Mouse (Mus musculus) urinary bladder, adult 18-20 months (tissue): ENCODE measurements at regions not wholly inside any gene's neighbourhood (a gene's known extent, or its start where the extent isn't known, plus 50 kb on each side); places are given as distances from the start of the nearest gene placed in this dataset.
A peak's percentile ranks its signal among the peaks of the same experiment; 100 is the strongest.

ENCODE experiments used
- DNase-seq, 2 experiments: peaks; one replicate each; pipeline ENCODE4 v3.0.0; 2022; ENCODE audit warnings: low spot score in 2 of 2, mixed read lengths in 2 of 2

DNA sequence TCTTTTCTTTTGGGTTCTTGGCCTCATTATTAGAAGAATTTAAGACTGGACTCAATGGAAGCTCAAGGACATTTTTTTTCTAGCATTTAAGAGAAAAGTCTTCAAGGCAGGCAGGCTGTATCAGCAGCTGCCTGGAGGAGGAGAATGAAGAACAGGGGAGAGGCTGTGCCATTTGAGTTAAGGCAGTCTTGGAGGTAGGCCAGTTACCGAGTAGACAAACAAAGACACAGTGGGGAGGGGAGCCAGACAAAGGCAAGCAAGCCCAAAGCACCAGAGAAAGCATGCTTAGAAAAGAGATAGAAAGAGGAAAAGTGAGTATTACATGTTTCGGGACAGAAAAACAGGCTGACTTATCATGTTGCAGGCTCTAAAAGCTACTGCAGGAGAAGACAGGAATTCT is 392.0 kb downstream of the Igsf11 start:
- DNase-seq = no peak

DNA sequence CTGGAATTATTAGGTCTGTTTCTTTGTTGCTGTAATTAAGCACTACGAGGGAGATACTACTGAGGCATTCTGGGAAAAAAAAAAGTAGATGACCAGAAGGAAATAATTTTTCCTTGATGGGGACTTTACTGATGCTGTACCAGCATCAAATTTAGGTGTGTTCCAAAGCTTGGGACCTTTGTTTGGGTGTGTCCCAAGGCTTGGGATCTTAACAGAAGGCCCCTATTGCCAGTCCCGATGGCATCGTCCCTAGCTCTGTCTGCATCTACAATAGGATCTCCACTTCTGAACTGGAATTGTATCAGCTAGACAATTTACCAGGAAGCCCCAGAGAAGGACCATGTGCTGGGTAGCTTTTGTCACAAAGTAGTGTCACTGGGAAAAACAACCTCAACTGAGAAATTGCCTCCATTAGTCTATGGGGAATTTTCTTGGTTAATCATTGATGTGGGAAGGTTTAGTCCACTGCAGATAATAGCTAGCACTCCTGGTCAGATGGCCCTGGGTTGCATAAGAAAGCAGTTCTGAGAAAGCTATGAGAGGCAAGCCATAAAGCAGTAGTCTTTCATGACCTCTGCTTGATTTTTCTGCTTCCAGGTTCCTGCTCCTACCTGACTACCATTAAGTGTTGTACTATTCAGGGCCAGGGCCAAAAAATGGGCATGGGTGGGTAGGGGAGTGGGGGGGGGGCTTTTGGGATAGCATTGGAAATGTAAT is 392.7 kb downstream of the Igsf11 start:
- no peak for DNase-seq

DNA sequence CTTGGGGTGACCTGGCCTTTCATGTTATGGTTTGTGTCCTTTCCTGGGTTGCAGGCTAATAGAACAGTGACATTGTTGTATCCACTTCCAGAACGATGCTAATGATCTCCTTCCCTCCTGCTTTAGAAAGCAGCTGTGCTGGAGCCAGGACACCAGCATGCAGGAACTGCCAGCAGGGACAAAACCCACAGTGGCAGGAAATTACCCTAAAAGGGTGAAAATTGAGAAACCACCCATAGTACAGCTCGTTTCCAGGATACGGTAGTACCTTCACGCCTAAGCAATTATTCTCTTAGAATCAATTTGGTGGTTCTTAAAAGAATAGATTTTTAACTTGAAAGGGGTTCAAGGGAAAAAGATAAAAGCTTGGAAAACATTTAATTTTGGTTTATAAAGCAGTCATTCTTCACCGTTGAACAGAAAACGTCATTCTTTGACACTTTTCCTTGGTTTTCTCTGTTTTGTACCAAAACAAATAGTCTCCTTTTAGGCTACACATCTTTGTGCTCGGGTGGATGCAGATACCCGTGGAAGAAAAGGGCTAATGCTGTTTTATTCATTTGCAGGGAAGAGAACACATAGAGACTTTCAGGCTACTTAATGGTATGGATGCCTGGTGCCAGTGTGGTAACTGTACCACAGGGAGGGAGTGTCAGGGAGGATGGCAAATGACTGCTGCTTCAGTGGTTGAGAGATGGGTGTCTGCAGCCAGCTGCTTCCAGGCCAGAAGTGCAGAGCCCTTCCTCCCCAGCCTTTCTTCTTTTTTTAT is 394.5 kb downstream of the Igsf11 start:
- DNase-seq = no peak

DNA sequence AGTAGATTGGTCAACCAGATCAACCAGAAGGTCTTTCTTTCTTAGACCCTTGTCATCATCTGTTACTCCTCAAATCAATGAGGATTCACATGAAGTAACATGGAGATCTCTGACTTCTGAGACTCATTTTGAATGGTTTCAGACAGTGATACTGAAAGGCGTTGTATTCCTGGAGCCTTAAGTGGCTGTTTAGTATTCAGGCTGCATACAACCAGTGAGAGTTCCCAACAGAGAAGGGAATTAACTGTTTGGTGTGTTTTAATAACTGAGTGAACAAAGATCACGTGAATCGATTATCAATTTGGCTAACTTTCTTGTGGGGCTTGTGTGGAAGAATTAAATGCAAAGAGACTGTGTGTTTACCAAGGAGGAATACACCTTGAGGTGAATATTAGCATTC is 406.4 kb downstream of the Igsf11 start:
- no peak for DNase-seq

DNA sequence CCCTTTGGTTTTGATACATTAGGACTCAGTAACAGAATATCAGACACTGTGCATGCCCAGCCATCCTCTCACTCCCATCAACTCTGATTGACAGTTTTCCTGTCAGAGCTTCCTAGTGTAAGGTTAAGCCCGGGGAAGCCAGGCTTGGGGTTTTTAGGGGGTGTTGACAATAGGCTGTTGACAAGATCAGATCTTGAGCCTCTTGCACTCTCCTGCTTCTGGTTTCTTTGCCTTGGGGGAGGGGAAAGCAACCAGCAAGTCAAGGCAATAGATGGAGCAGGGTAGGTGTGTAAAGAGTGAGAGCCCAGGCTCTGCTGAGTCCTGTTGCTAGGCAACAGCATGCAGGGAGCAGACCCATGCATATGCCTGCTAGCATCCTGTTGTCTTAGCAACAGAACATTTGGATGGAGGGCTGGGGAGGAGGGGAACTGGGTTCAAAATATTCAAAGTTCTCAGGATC is 410.5 kb downstream of the Igsf11 start:
- no peak for DNase-seq

DNA sequence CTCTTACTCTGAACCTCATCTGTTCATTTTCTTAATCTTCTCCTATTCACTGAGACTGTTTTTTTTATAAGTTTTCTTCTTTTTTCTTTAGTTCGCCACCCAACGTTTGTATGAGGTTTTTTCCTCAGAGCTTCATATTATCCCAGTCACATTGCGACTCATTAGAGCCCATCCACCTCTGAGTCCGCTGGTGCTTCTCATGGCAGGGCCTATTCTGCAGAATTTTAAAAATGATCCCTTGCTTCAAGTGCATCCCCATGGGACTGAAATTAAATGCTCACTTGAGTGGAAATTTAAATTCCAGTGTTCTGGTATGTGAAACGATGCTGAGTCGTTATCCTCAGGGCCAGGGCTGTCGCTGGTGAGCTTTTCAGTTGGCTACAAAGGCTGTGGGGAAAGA is 410.9 kb downstream of the Igsf11 start:
- DNase-seq = no peak

DNA sequence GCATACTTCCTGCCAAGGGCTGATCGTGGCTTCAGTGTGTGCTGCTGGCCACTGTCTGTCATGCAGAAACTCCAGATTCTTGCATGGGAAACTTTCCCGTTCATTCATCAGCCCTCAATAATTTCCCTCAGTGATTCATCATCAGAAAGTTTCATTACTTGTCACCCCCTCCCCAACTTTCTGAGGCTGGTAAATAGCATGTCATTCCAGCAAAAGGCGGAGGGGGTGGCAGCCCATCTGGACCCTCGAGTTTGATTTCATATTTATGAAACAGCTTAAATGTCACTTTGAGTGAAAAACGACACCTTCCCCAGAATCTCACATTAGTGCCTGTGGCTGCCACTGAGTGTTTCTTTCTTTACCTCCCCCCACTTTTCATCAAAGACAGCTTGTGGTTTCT is 415.5 kb downstream of the Igsf11 start:
- no peak for DNase-seq

DNA sequence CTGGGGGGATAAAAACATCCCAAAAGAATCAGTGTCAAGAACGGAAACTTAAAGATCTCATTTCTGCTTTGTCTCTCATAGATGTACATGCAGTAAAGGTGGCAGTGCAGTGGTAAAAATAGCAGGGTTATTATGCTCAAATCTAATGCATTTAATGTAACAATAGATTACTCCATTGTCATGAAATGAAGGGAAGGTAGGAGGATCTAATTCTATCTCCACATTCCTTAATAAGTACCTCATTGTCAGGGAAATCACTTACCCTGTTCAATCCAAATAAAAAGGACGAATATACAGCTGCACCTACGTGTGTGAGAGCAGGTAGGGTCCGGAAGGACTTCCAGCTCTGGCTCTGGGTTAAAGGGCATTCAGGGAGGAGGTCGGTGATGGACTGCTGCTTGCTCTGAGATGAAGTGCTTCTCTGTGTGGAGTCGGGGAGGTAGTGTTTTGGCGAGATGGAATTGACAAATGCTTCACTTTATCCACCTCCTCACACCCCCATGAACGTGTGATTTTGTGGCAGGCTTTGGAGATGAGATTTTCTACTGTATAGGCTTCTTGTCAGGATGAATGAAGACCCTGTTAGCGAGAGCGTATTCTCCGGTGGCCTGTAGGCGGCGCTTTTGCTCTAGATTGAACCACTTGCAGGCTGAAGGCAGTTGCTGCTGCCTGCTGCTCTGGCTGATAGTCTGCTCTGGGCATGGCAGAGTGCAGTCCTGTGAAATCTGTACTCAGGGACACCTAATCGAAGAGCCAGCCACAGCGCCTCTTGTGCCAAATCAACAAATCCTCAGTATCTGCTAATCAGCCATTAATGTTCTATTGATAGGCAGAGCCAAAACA is 424.5 kb downstream of the Igsf11 start:
- DNase-seq = peak in 1 of 2 experiments; percentile 1

DNA sequence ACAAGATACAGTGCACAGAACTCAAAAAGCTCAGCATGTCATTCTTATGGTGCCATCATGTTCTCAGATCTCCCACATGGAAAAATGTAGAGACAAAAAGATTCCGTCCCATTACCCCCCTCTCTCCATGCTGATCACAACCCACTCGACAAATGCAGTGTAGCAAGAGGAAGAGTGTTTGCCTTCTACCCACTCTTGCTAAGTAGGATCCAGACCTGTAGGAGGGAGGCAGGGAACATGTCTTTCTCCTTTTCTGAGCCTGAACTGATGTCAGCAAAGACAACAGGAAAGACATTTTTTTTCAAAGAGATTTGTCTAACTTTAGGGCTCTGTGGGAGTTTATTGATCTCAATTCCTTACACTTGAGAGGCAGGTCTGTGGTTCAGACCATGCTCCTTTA is 433.2 kb downstream of the Igsf11 start:
- no peak for DNase-seq

DNA sequence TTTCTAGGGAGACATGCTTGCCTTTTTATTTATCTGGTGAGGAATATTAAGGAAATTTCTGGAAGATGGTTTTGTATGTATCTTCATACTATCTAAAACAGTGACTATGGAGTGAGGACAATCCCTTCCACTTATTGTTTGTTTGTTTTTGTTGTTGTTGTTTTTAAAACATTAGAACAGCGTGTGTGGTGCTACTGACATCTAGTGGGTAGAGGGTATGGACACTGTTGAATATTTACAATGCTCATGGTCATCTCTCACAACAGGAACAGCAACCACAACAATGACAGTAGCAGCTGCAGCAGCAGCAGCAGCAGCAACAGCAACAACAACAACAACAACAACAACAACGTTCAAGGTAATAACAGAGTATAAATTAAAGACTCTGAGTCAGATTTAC is 471.2 kb downstream of the Igsf11 start:
- DNase-seq = no peak

DNA sequence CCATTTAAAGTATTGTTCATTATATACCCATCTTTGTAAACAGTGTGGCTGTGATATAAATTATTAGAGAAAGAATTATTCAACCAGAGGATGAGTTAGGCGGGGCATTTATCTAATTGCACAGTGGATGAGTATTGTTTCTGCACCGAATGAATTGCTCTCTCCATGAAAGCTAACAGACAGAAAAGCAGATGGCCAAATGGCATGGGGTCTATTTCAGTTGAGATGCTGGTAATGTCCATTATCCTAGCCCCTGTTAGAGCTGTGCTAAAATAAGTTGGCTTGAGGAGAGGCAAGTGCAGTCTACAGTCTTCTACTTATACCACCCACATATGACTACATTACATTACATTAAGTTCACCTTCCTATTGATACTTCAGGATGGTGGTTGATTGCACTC is 475.8 kb downstream of the Igsf11 start:
- DNase-seq = no peak

DNA sequence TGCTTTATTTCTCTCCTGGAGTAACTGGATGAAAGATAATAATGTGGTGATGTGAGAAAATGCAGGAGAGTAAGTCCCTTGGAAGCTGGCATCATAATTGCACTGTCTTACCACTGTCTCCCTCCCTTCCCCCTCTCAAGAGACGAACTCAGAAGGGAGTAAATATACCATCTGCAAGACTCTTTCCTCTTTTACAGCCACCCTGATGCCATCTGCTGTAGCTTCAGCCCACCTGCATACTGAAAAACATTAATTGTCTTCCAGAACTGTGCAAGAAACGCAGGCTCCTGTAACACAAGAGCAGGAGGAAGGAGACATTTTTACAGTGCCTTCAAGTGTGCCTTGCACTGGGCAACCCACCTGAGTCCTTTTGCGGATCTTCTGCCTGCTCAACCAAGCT is 482.1 kb downstream of the Igsf11 start:
- DNase-seq = no peak

DNA sequence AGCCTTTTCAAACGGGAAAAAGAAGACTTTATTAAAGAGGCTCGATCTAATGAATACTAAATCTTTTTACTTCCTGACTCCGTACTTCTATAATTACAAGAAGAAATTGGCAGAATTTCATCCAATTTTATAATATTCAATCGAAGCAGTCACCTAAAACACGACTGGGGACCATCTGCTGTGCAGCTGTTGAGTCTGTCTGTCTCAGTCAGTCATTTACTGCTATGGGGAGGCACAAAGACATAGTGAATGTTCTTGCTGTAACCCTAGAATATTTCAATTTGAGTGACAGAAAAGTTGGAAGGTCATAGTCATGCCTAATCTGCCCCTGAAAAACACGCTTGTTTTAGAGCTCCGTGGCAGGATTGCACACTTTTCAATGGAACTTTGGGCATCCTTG is 487.5 kb downstream of the Igsf11 start:
- no peak for DNase-seq

DNA sequence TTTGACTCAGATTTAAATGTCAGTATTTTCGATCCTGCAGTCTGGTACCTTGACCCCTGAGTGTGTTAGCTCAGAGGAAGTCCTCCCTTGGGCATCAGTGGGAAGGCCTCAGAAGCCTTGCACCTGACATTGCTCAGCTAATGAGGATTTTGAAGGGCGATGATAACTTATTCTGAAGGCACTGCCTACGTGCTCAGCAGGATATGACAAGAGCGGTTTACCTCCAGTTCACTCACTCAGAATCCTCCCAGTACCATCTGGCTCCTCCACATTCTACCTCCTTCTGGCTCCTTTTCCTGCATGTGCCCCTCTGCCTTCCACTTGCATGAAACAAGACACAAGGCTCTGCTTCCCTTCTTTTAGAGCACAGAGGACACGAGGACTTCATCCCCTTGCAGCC is 497.5 kb downstream of the Igsf11 start:
- no peak for DNase-seq

DNA sequence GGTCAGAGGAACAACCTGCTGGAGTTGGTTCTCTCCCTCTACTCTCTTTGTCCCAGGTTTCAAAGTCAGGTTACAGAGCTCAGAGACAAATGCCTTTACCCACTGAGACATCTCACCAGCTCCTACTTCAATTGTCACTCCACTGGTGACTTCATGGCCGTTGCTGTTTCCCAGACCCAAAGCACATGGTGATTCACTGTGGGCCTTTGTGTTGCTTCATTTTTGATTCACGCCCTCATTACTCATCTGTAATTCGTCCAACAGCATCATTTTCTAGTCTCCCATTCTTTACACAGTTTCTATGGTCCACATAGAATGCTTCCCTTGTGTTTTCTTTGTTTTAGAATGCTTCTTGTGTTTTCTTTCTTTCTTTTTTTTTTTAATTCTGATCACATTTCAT is 498.2 kb downstream of the Igsf11 start:
- no peak for DNase-seq

DNA sequence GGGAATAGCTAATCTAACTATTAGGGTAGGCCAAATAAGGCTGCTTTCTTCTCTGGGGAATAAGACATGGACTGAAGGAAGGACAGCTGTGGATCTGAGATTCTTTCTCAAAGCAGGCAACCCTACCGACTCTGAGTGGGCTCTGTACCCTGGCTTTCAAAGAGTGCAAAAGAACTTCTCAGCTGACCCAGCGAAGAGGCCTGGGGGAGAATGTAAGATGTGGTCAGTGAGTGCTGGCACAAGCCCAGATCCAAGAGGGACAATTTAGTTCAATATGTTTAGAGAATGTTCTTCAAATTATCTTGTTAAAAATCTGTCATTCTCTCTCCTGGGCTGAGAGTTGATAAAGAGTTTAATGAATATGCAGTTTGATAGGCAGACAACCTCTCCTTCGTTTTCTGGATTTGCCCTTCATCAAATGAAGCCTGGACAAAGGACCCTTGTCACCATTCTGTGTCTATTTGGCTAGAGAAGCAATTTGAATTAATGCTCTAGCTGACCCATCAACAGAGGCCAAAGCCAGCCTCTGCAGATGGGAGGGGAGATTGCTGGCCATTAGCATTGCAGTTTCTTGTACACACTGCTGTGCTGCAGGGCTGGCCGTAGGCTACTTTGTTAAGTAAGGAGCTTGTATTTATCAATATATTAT is 509.8 kb downstream of the Igsf11 start:
- no peak for DNase-seq

DNA sequence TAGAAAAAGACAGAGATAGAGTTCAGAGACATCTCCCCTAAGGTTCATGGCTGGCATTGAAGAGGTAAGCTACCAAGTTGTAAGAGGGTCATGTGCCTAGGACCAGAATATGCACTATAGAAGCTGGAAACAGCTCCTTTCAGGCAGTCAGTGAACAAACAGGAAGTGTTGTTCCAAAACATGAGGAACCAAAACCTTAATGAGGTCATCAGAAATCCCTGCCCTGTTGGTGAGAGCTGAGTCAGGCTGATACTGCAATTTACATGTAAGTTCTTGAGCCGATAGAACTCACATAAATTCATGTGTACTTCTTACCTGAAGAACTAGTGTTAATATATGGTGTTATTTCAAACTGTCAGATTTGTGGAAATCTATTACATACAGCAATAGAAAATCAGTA is 539.1 kb downstream of the Igsf11 start:
- no peak for DNase-seq

DNA sequence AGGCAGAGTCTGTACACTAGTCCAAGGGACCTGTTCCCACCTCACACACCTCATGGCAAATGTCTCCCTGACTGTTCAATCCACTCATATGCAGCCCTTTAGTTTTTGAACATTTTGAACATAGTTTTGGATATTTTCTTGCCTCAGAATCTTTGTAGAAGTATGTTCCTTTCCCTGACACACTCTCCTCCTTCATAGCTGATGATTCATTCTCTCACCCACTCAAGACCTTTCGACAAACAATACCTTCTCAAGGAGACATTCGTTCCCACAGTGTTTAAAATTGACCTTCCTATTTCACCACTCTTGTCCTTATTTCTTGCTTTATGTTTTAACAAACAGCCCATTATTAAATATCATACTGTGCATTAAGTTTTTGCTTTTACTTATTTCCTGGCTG is 538.4 kb upstream of the Lsamp start:
- DNase-seq = no peak

DNA sequence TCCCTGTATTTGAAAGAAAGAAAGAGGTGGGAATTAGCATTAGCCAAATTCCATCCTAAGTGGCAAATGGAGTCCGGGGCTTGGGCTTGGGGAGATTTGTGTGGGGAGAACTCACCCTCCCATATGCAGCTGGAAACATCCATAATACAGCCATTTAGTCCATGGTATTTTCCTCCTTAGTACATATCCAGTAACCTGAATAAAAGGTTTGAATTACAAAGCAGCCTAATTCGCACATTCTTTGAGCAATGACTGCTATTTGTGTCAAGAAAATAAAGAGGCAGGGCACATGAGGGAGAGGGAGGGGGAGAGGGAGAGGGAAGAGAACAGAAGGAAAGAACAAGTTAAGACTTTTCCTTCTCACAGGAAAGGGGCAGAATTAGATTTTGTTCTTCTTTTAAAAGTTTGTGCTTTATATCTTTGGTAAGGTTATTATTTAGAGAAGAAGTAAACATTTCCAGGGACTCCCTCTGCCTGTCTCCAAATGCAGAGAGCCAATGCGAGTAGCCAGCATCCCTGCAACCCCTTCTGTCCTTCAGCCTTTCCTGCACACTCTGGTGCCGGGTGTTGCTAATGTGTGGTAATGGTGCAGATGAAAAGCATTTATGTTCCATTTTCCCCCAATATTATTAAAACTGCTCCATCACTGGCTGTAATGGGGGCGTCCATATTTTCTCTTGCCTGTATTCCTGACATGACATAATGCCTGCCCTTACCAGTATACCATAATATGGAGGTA is 530.6 kb upstream of the Lsamp start:
- no peak for DNase-seq
